Mouse (Mus musculus) thymus, adult 18-20 months (tissue): ENCODE data around the gene Nop53.

Source experiments
- DNase-seq, 2 experiments: peaks; one replicate each; pipeline ENCODE4 v3.0.0; 2022; ENCODE audit warnings: mixed read lengths in 2 of 2

Gene Nop53

DNA sequence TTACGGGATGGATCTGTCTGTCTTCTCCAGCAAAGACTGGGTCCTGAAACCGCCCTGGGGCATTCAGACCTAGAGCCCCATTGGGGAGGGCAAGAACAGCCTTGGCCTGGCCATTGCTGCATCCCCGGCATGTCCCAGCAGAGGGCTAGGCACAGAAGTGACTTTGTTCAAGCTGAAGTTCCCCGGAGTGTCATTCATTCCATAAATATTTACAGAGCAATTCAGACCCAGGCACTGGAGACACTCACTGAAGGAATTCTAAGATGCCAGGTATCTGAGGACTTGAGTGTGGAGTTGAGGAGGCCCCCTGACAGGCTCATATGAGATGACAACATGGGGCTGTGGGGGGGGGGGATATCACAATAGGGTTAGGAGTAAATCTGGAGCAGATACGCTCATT, 10.3 kb upstream of the Nop53 start:
- DNase-seq = no peak

DNA sequence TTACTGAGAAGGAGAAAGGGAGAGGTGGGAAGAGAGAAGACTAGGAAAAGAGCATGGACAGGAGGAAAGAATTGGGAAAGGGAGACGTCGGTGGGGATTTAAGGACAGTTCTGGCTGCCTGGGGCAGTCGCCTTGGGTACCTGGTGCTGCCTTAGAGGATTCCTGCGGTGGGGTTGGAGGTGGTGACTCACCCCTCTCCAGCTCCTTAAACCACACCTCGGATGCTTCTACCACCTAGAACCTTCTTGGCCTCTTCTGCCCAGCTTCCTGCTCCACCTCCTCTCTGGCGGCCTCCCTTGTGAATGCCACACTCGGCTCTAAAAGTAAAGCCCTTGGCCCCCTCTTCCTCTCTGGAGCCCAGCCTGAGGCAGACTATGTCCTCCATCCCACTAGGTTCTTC, 9.6 kb upstream of the Nop53 start:
- DNase-seq = no peak

DNA sequence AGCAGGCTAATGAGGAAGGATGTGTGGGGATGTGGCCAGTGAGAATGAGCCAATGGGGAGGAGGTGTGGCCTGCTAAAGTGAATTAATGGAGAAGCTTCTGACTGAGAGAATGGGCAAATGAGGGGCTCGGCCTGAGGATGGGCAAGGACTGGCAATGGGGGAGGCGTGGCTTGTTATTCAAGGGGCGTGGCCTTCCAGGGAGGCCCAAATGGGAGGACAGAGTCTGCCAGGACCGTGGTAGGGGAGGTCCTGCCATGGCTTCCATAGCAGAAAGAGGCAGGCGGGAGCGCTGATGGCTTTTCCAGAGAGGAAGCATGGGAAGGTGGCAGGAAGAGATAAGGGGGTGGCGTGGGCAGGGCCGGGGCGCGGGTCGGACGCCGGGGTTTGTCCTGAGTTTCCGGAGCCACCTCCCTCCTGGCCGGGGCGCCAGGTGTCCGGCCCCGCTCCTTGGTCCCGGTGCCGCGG, 9.1 kb upstream of the Nop53 start:
- no peak for DNase-seq

DNA sequence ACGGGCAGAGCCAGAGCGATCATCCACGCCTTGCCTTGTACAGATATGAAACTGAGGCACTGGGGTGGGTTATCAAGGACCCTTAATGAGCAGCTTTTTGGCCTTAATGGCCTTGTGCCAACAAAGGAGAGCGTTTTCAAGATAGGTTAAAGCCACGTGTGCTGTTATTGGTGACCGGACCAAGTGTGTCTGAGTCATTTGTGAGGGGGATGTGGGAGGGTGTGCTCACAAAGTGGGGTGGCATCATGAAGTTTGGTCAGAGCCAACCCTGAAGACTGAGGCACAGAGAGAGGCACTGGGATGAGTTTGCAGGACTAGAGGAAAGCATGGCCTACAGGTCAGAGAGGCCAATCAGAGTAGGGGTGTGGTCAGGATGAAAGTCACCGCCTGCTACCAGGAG, 8.6 kb upstream of the Nop53 start:
- no peak for DNase-seq

DNA sequence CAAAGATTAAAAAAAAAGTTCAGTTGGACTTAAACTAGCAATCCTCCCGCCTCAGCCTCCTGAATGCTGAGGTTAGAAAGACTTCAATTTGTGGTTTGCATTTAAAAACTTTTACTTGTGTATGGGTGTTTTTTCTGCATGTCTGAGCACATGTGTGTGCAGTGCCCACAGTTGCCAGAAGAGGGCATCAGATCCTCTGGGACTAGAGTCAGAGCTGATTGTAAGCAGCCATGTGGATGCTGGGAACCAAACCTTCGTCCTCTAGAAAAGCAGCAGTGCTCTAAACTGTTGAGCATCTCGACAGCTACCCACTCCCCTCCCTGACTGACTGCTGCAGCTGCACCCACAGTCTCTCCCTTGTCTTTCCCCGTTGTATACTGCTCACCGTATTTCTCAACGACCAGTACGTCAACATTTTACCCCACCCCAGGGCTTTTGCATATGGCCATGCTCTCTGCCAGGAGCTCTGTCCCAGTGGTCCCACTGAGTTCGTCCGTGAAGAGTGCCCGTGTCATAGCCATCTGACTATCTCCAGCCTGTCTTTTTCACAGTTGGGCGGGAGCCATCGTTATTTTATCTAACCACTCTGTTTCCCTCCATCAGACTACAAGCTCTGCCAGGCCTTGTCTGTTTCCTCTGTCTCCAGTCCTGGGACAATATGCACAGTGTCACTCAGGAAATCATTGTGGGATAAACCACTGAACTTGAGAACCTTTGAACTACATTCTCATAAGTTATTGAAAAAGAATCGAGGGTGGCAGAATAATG, 7.6 kb upstream of the Nop53 start:
- DNase-seq = no peak

DNA sequence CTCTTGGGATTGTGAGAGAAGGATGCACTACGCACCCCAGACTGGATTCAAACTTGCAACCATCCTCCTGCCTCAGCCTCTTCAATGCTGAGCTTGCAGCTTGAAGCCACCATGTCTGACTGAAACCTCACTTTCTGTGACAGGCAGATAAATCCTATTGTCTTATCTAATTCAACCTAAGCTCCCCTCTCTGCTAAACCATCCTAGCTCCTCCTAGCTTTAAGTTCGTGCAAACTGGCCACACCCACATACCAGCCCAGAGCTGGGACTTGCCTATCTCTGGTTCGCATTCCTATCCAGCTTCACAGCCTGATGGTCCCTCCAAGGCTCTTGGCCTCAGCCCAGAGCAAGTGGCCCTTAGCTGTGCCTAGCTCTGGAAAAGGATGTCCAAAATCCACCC, 6.5 kb upstream of the Nop53 start:
- no peak for DNase-seq

DNA sequence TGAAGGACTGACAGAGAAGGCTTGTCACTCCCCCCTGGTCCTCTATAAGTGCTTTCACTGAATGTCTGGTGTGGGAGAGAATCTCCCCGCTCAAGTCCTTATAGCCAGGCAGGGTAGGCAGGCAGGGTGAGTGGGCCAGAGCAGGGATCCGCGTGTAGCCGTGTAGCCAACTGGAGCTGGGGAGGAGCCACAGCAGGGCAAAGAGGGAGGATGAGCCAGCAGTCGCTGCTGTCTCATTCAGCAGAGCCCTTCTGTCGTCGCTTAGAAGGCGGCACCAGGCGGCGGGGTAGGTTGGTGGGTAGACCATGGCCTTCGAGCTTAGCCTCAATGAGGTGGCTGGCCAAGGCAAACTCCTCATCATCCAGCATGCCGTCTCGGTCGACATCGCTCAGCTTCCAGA, 4.1 kb upstream of the Nop53 start:
- DNase-seq = no peak

DNA sequence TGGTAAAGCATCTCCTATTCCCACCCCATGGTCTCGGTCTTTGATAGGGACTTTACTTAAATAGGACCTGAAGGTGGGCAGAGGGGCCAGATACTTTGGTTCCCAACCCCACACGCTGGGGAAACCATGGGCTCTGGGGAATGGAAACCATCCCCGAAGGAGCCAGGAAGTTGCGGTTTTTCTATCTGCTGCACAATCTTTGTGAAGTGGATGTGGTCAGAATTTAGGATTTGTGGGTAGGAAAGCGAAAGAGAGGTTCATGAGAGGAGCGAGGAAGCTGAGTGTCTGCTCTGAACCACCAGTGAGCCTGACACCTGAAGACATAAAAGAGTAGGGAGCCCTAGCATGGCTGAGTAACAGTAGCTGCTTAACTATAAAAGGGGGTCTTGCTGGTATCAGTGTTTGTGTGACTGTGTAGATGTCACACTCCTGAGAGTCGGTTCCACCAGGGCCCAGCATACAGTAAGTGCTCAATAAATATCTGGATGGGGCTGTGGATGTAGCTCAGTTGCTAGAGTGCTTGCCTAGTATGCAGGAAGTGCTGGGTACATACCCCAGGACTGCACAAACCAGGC, 3.4 kb upstream of the Nop53 start:
- DNase-seq = no peak

DNA sequence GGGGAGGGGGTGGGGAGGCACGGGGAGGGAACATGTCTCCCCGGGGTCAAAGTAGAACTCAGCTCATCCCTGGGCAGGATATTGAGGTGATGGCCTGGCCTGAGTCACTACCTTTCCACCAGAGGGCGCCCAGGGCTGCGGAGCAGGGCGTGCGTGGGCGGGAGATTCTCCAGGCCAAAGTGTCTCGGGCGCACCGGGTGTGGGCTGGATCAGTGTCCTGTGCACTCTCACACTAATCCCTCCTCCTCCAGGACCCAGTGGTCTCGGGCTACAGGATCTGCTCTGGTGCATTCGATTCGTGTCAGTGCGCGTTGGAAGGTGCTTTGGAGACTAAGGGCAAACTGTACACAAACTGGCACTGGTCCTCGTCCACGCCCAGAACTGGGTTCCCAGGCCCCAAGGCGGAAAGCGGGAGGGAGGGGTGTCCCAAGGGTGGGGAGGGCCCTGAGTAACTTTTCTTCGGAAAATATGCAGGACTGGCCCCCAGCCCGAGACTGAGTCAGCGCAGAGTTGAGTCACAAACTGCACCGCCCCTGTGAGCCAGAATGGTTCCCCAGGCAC, 2.6 kb upstream of the Nop53 start:
- DNase-seq = peak; percentile 47 to 64

DNA sequence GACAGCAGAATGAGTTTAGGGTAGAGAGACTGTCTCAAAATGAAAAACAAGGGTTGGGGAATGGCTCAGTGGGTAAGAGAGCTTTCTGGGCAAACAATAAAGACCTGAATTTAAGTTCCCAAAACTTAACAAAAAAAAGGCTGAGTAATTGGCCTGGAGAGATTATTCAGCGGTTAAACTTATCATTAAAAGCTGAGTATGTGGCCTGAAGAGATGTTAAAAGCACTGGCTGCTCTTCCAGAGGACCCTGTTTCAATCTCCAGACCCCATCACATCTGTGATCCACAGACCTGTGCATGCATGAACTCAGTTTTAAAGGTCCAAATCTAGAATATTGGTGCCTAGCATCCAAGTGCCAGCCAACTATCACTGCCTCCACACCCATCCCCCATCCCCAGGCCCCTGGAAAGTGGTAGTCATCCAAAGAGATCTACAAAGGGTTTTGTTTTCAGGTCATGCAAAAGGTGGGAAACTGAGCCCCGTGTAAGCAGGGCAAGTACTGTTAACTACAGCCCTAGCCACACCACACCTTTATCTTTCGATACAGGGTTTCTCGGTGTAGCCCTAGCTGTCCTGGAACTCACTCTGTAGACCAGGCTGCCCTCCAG, 1.9 kb upstream of the Nop53 start:
- DNase-seq = no peak

DNA sequence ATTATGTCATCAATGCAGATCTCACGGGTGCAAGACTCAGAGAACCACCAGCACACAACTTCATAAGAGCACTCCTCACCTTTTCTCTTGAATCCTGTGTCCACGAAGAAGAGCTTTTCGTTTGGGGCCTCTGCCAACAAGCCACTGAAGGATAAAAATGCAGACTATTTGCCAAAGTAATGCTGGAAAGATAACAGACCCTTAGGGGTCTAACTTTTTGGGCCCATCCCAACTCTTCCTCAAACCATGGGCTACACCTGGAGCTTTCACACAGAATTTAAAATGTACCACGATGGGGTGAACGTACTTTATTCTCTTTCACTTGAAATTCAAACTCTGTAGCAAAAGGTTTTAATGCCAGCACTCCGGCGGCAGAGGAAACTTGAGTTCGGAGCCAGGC, 663 bp downstream of the Nop53 start:
- DNase-seq = no peak

DNA sequence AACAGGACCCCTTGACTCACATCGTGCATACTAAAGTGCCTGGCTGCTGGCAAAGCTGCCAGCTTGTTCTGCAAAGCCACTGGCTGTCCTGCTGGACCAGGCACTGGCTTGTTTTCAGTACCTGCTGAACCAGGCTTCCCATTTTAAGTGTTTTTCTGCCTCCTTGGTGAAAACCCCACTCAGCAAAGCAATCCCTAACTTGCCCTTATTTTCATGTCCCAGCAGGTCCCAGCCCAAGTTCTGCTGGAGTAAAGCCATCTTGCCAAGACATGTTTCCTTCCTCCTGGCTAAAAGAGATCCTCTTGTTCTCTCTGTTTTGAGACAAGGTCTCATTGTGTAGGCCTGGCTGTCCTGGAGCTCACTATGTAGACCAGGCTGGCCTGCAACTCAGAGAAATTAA, 1.6 kb downstream of the Nop53 start:
- DNase-seq = no peak

DNA sequence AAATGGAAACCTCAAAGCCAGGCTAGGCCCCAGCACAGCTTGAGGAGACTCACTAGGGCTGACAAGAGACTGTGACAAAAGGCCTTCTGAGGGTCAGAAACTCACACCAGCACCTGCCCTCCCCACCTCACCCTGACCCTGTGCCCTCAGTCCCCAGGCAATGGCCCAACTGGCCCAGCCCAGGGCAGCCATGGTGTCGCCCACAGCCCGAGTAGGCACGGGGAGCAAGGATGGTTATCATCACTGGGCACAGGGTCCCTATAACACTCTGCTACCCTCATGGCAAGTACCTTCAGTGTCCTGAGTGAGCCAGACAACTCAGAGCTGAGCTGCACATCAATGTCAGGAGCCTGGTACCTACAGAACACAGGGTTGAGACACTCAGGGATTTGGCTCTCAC, 7.3 kb downstream of the Nop53 start:
- DNase-seq = no peak

DNA sequence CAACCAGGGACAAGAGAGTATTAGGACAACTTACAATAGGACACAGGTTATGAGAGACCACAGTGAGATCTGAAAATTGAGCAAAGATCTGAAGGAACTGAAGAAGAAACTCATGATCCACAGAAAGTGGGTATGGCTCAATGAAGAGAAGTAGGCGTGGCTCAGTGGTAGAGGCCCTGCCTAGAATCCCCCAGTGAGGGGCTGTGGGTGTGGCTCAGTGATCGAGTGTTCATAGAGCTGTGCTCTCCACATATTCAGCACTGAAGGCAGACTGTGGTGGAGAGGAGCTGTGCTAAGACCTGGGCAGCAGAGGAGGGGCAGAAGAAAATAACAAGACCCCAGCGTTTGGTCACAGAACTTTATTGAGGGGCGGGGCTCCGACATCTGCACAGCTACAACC, 8.4 kb downstream of the Nop53 start:
- no peak for DNase-seq

DNA sequence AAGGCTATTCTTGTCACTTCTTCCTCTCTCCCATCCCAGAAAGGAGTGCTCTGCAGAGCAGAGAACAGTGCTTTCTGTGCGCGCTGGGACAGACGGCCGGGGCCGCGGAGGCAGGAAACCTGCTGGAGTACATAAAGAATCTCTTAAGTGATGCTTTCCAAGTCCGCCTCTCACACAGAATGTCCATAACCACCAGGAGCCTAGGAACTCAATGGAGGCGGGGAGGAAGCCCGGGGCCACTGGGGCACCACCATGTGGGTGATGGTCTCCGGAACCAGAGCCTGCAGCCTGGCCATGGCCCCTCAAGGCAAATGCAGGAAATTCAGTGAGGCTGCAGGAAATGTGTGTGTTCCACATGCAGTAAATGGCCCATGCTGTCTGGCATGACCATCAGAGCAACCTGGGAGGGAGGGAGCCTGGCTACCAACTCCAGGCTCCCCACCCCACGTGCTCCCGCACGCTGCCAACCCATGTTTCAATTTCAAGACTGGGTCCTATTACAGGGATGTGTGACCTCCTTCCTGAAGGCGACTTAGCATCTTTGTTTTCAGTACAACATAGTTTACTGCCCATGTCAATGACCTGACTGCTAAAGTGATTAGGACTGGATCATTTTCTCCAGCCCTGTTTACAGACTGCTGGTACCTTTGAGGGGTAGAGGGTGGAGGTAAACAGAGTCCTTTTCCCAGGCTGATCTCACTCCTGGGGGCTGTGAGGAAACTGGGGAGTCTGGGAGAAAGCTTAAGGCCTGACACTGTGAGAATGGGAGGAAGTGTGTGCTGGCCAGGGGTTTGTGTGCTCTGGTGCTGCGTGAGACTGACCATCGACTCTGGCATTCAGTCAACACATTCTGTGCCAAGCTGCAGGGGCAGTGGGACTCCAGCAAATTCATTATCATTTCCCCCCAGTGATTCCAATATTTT, 12.2 kb downstream of the Nop53 start:
- no peak for DNase-seq

DNA sequence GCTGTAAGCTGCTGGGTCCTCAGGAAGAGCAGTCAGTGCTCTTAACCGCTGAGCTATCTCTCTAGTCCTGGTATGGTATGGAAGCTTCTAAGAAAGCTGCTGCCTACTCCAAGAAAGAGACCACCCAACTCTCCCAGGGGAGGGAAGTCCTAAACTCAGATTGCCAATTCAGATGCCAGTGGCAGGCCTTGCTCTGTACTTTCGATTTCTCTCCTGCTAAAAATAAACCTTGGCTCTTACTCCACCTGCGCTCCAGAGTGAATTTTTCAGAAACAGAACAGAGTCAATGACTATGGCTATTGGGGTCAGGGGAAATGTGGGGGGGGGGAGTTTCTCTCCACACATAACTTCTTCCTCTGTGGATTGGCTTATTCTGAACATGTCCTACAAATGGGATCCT, 14.2 kb downstream of the Nop53 start:
- DNase-seq = no peak

DNA sequence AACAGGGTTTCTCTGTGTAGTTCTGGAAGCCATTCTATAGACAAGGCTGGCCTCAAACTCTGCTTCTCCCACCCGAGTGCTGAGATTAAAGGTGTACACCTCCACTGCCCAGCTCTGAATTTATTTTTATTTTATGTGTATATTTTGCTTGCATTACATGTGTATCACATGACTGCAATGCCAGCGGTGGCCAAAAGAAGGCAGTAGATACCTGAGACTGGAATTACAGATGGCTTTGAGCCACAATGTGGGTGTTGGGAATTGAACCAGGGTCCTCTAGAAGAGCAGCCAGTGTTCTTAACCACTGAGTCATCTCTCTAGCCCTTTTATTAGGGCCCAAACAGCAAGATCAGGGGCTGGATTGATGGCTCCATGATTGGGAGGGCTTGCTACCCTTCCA, 15.3 kb downstream of the Nop53 start:
- DNase-seq = no peak

DNA sequence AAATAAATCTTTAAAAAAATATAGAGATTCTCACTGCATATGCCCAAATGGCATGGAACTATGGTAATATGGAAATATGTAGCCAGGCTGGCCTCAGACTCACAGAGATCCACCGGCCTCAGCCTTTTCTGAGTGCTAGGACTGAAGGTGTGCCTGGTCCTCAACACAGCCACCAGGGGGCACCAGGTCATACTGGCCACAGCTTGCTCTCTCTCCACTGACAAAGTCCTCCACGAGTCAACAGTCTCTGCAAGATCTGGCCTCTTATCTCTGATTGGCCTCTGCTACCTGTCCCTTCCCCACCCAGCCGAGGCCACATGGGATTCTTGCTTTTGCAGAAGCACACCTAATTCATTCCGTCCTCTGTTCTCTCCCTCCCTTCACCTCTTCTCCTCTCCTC, 16.0 kb downstream of the Nop53 start:
- no peak for DNase-seq

DNA sequence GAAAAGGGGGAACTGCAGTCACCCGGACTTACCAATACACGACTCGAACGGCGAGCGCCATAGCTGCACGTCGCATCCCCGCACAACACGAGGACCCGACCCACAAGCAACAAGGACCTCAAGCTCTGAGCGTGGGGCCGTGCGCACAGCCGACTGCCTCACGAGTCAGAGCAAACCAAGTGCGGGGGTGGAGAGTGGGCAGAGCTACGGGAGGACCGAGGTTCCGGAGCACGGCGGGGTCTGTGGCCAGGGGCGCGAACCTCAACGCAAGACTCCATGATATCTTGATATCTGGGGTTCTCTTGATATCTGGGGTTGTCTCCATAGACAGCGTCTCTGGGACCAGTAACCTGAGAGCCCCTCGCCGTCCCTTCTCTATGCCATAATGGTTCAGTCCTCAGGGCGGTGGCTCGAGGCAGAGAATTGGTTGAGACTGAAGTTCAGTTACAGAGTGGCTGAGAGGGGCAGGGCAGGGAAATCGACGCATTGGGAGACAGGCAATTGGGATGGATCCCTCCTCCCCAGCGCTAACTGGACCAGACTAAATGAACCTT, 23.6 kb downstream of the Nop53 start, which contains the start of gene Selenow:
Gene Selenow, minus strand, starts transcription at position 183 of the 554 bp plus-strand sequence.
- peak; percentile 81 to 87 for DNase-seq

DNA sequence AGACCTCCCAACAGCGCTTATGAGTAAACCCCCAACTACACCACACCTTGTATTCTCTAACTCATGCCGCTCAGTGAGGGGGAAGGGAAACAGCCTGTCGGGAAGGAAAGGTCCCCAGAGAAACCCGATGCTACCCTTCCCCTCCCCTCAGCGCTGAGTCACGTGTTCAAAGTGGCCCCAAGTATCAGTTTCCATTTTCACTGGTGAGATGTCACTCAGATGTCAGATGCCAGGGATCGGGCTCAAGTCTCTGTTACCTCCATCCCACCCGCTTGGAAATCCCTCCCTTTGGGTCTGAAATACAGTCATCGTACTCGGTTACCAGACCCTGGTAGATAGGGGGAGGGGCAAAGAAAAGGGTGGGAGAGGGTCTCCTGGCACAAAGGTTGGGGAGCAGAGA, 24.1 kb downstream of the Nop53 start:
- DNase-seq = peak; percentile 20 to 53

DNA sequence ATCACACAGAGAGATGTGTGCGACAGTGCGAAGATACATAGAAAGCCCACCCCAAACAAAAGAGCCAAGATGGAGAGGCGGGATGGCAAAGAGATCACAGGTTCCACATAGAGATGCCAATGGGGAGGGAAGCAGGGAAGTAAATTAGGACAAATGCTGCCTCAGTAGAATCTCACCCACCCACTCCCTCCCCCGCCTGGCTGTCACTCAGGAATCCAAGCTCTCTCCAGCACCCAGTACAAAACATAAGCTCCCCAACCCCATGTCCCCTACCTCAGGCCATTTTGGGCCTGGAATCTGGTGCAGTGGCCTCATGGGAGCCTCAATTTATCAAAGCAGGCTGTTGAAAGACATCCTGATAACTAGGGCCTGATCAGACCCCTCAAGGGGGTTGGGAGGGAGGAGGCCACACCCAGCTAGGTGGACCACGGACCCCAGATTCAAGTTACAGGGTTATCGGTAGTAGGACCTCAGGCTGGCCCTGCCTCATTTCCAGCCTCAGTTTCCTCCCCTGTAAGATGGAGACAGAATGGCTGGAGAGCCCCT, 25.2 kb downstream of the Nop53 start:
- DNase-seq = no peak

DNA sequence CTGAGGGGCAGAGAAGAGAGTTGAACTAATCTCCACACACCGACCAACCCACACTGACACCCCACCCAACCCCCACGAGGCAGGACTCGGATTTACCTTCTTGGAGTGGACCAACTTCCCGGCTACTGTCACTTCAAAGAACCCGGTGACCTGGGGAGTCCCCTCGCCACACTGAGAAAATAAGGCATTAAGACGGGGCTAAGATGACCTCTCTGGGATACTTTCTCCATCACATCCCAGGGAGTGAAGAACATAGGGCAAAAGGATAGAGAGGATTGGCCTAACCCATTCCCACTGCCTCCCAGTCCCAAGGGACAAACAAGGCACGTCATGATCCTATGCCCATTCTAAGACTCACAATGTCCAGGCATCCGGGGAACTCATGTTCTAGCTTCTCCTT, 25.9 kb downstream of the Nop53 start:
- no peak for DNase-seq
